Comparison of ENCODE assay signal across 14 mouse cellular contexts in the genomic region with DNA sequence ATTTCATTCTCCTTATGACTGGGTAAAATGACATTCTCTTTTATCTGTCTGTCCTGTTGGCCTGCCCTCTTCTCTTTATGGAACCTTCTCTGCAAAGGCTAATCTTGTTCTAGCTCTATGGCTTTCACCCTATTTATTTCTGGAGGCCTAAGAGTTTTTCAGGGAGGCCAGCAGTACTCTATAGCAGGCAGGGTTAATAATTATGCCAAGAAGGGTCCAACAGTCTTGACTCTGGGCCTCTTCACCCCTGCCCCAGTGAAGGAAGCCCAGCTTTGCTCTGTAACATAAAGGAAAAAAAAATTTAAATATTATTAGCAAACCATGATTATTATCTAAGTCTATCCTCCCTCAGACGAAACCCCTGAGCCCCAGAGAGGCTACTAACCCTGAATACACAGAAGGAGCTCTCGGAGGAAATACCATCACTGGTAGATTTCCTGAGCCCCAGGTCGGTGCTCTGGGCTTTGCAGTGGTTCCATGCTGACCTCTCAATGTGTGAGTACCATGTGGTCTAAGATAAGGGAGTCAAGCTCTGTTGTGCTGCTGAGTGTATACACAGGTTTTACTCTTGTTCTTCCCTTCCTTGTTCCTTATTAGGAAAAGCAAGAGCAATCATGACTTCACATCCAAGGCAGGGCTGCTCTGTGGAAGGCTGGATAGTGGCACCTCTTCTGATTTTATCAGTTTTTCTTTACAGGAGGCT. TPM values are rescaled to one million over a fixed set of nuclear protein-coding genes. Genes with fewer than 3 reads are reported as not detected.
DNase-seq lines count a peak whose midpoint lies in the region; ATAC-seq and TF ChIP-seq lines count a peak whose summit lies in the region.
"Had no signal": no experiment of that assay in that cellular context is flagged by ENCODE, and none has a peak within 500 bp of the region (broad histone marks: within the 10 kb centered on the region; RNA-seq: fewer than 3 reads in every experiment).

No protein-coding gene starts in this region.

- WGBS in forebrain, embryonic 15.5 days = 73% methylated on average over 3 of the region's 3 CpGs
- WGBS in intestine, embryonic 16.5 days = 44% methylated on average over 3 of the region's 3 CpGs
- 63% methylated on average over 3 of the region's 3 CpGs for WGBS in midbrain, postnatal 0 days
- 43% methylated on average over 3 of the region's 3 CpGs for WGBS in lung, postnatal 0 days

- no peak for ATAC-seq in forebrain, embryonic 15.5 days (replicated peaks)
- ATAC-seq in intestine, embryonic 16.5 days = peak; percentile 78
- no peak for ATAC-seq in midbrain, postnatal 0 days (ENCODE audit: low FRiP score)
- ATAC-seq in lung, postnatal 0 days = no peak
- ATAC-seq: Patski had no signal

- peak overlapping the region; percentile 88 for H3K27ac ChIP-seq in forebrain, embryonic 15.5 days (replicated peaks)
- peak overlapping the region; percentile 69 for H3K27ac ChIP-seq in intestine, embryonic 16.5 days (ENCODE audit: low read length)
- peak overlapping the region; percentile 85 for H3K27ac ChIP-seq in midbrain, postnatal 0 days (ENCODE audit: low read depth, low read length)
- no peak overlapping the region for H3K27ac ChIP-seq in layer of hippocampus, adult 2 months
- no peak overlapping the region for H3K27ac ChIP-seq in lung, postnatal 0 days (ENCODE audit: low read length)
- H3K27ac ChIP-seq: liver, embryonic 15.5 days; macrophage had no signal

- H3K27me3 ChIP-seq in forebrain, embryonic 15.5 days = no peaks in the 10 kb centered on the region
- H3K27me3 ChIP-seq in intestine, embryonic 16.5 days (replicated peaks; ENCODE audit: control insufficient read depth, insufficient read depth, low read length) = no peaks in the 10 kb centered on the region
- no peaks in the 10 kb centered on the region for H3K27me3 ChIP-seq in midbrain, postnatal 0 days (ENCODE audit: insufficient read depth, low read length)
- H3K27me3 ChIP-seq in lung, postnatal 0 days (replicated peaks; ENCODE audit: insufficient read depth, low read length) = no peaks in the 10 kb centered on the region
- H3K27me3 ChIP-seq: liver, embryonic 15.5 days; Patski had no signal

- H3K36me3 ChIP-seq in forebrain, embryonic 15.5 days = no peaks in the 10 kb centered on the region
- no peaks in the 10 kb centered on the region for H3K36me3 ChIP-seq in intestine, embryonic 16.5 days (ENCODE audit: control insufficient read depth, insufficient read depth, low read length)
- no peaks in the 10 kb centered on the region for H3K36me3 ChIP-seq in midbrain, postnatal 0 days (ENCODE audit: insufficient read depth, low read length)
- H3K36me3 ChIP-seq in lung, postnatal 0 days (ENCODE audit: insufficient read depth, low read length) = no peaks in the 10 kb centered on the region
- H3K36me3 ChIP-seq: liver, embryonic 15.5 days had no signal

- no peak overlapping the region for H3K4me3 ChIP-seq in forebrain, embryonic 15.5 days
- no peak overlapping the region for H3K4me3 ChIP-seq in intestine, embryonic 16.5 days (ENCODE audit: low read length)
- no peak overlapping the region for H3K4me3 ChIP-seq in midbrain, postnatal 0 days (ENCODE audit: low read depth, low read length)
- no peak overlapping the region for H3K4me3 ChIP-seq in layer of hippocampus, adult 2 months
- H3K4me3 ChIP-seq in lung, postnatal 0 days (ENCODE audit: low read depth, low read length) = no peak overlapping the region
- H3K4me3 ChIP-seq: liver, embryonic 15.5 days had no signal

- no peaks in the 10 kb centered on the region for H3K9me3 ChIP-seq in forebrain, embryonic 15.5 days
- no peaks in the 10 kb centered on the region for H3K9me3 ChIP-seq in intestine, embryonic 16.5 days (ENCODE audit: control insufficient read depth, low read length)
- no peaks in the 10 kb centered on the region for H3K9me3 ChIP-seq in midbrain, postnatal 0 days (ENCODE audit: low read length)
- H3K9me3 ChIP-seq in lung, postnatal 0 days (ENCODE audit: low read length) = no peaks in the 10 kb centered on the region
- H3K9me3 ChIP-seq: liver, embryonic 15.5 days had no signal

- H3K4me1 ChIP-seq in forebrain, embryonic 15.5 days = peaks cover 27% of the 10 kb centered on the region
- peaks cover 16% of the 10 kb centered on the region for H3K4me1 ChIP-seq in intestine, embryonic 16.5 days (ENCODE audit: control insufficient read depth, insufficient read depth, low read length)
- peaks cover 15% of the 10 kb centered on the region; the same call in 1 of the 2 replicates for H3K4me1 ChIP-seq in midbrain, postnatal 0 days (ENCODE audit: insufficient read depth, low read length)
- no peaks in the 10 kb centered on the region for H3K4me1 ChIP-seq in lung, postnatal 0 days (ENCODE audit: insufficient read depth, low read depth, low read length)

- H3K4me2 ChIP-seq in forebrain, embryonic 15.5 days (replicated peaks) = no peak overlapping the region
- H3K4me2 ChIP-seq in intestine, embryonic 16.5 days (ENCODE audit: low read depth, low read length) = no peak overlapping the region
- 0 out of 2 replicates have a peak overlapping the region, but pooled peaks have one; percentile 77 for H3K4me2 ChIP-seq in midbrain, postnatal 0 days (ENCODE audit: low read depth, low read length, poor library complexity, severe bottlenecking)
- no peak overlapping the region for H3K4me2 ChIP-seq in lung, postnatal 0 days (replicated peaks; ENCODE audit: low read depth, low read length)
- H3K4me2 ChIP-seq: liver, embryonic 15.5 days had no signal

- DNase-seq in MEL-GATA-1-ER (ENCODE audit: extremely low read depth, low read depth) = peak; percentile 19
- no peak for DNase-seq in midbrain, postnatal 0 days (ENCODE audit: low spot score)
- no peak for DNase-seq in layer of hippocampus, adult 2 months (ENCODE audit: low spot score in 2 of 2)
- DNase-seq in urinary bladder, postnatal 36 days (ENCODE audit: low spot score in 2 of 2) = no peak
- DNase-seq in cerebellum, postnatal 14 days = no peak
- no peak for DNase-seq in lung, postnatal 0 days (ENCODE audit: low spot score)
- DNase-seq: adrenal gland, adult 2 months; heart, adult 18-20 months; heart, postnatal 36 days had no signal

- no peak for TF ChIP-seq CTCF in midbrain, postnatal 0 days (IDR thresholded peaks at IDR 0.05)
- TF ChIP-seq CTCF in layer of hippocampus, adult 2 months (conservative IDR thresholded peaks at IDR 0.05) = no peak
- no peak for TF ChIP-seq CTCF in lung, postnatal 0 days (IDR thresholded peaks at IDR 0.05)

- H3K9ac ChIP-seq in forebrain, embryonic 15.5 days (replicated peaks) = no peak overlapping the region
- no peak overlapping the region for H3K9ac ChIP-seq in intestine, embryonic 16.5 days (ENCODE audit: low read depth, low read length)
- no peak overlapping the region; the same call in 1 of the 2 replicates for H3K9ac ChIP-seq in midbrain, postnatal 0 days (replicated peaks; ENCODE audit: low read length, poor library complexity, severe bottlenecking)
- H3K9ac ChIP-seq in lung, postnatal 0 days (replicated peaks; ENCODE audit: low read depth) = no peak overlapping the region
- H3K9ac ChIP-seq: liver, embryonic 15.5 days had no signal

- no peak for TF ChIP-seq EP300 in lung, postnatal 0 days (IDR thresholded peaks at IDR 0.05)

RNA-seq across cellular contexts. Expression of gene Akap6, which starts 1.6 kb away (rescaled TPM):
- 17.4 and 19.4 TPM in 2 replicates for polyA plus RNA-seq in forebrain, embryonic 15.5 days (2015; fragmentation: Nextera tagmentation; extraction: Ambion mirVana)
- polyA plus RNA-seq in intestine, embryonic 16.5 days (2015; fragmentation: Nextera tagmentation; extraction: Ambion mirVana) = 1.4 TPM in 2 replicates
- 69.3 and 90.2 TPM in 2 replicates for total RNA-seq in midbrain, postnatal 0 days (2014; rRNA removed)
- polyA plus RNA-seq in midbrain, postnatal 0 days (2015; fragmentation: Nextera tagmentation; extraction: Ambion mirVana) = 15.7 and 18.2 TPM in 2 replicates
- 100 to 1,000 TPM; 130 to 135 TPM for total RNA-seq in layer of hippocampus, adult 2 months (2021)
- polyA plus RNA-seq in lung, postnatal 0 days (2015; fragmentation: Nextera tagmentation; extraction: Ambion mirVana) = 0.12 and 0.31 TPM in 2 replicates

Comparison
In these comparisons a context has a peak if more than half of its experiments do, and no peak if none do; other contexts are left out.
1. H3K27ac ChIP-seq: peak in forebrain, embryonic 15.5 days (single experiment), intestine, embryonic 16.5 days (single experiment) and midbrain, postnatal 0 days (single experiment); none in layer of hippocampus, adult 2 months (single experiment) and lung, postnatal 0 days (single experiment).